Mouse (Mus musculus) kidney, adult 2 months (tissue): ENCODE measurements around the gene Pou4f1. TPM values are rescaled to one million over a fixed set of nuclear protein-coding genes. Genes with fewer than 3 reads are reported as not detected.

Experiments
- DNase-seq: peaks from one replicate; pipeline ENCODE4 v3.0.0; 2021
- H3K27ac ChIP-seq: fragments of 200-500 bp; 2 replicates; pipeline ENCODE4 v1.5.1; 2012; ENCODE audit warnings: low read depth, low read length, control low read depth, inconsistent platforms; ENCODE audit not compliant: insufficient read depth
- H3K27me3 ChIP-seq: fragments of 200-500 bp; replicated peaks from 2 replicates; pipeline ENCODE4 v1.6.1; 2012; ENCODE audit warnings: mild to moderate bottlenecking, moderate library complexity, low read length, inconsistent platforms; ENCODE audit not compliant: control insufficient read depth, insufficient read depth
- H3K36me3 ChIP-seq: fragments of 200-500 bp; 2 replicates; pipeline ENCODE4 v1.6.1; 2012; ENCODE audit warnings: mild to moderate bottlenecking, moderate library complexity, low read length, inconsistent platforms; ENCODE audit not compliant: control insufficient read depth, insufficient read depth
- H3K4me1 ChIP-seq: fragments of 200-500 bp; 2 replicates; pipeline ENCODE4 v1.6.1; 2011; ENCODE audit warnings: low read length; ENCODE audit not compliant: control insufficient read depth, insufficient read depth
- H3K4me3 ChIP-seq: fragments of 200-500 bp; 2 replicates; pipeline ENCODE4 v1.5.1; 2011; ENCODE audit warnings: mild to moderate bottlenecking, low read depth, low read length, control low read depth; ENCODE audit not compliant: insufficient read depth
- CTCF ChIP-seq: fragments of 200-500 bp; conservative IDR thresholded peaks from 2 replicates; pipeline ENCODE4 v1.5.1; 2011; ENCODE audit warnings: low read depth, mild to moderate bottlenecking, control low read depth, low read length, moderate library complexity, mixed read lengths; ENCODE audit not compliant: insufficient read depth, insufficient read length
- POLR2A ChIP-seq: fragments of 200-500 bp; IDR thresholded peaks from one replicate; pipeline ENCODE4 v1.6.1; 2011; ENCODE audit warnings: low read depth, low read length, control low read depth
- WGBS: fragments of 180-500 bp; shearing (Covaris S2); methylation state at CpG from one replicate; pipeline ENCODE4 v1.1.7; 2018; 5-methylcytosine and 5-hydroxymethylcytosine counted together
- polyA plus RNA-seq: library from polyadenylated mRNA; depleted of rRNA; stranded (reverse); fragments of >200 nt; gene quantifications from 2 replicates; pipeline ENCODE4 v1.2.3, GENCODE M21; 2012; rRNA removed

Pou4f1 gene
- polyA plus RNA-seq, 1 experiment: not detected

- DNase-seq: no peak
- 54% methylated on average over 2 of the region's 2 CpGs for WGBS
- Histone ChIP-seq H3K27me3 (no peaks in the 10 kb centered on the region), H3K4me3 (no peak overlapping the region), H3K27ac (no peak overlapping the region), H3K4me1 (no peaks in the 10 kb centered on the region), H3K36me3 (no peaks in the 10 kb centered on the region)
- TF ChIP-seq CTCF: no peak
- TF ChIP-seq POLR2A: no peak
Measured at GRCm38 (mm10) chr14:104434293-104434692, 33.5 kb downstream of the Pou4f1 start.

- DNase-seq: no peak
- H3K36me3 ChIP-seq: no peaks in the 10 kb centered on the region
- no peak overlapping the region for H3K4me3 ChIP-seq
- no peaks in the 10 kb centered on the region for H3K27me3 ChIP-seq
- H3K4me1 ChIP-seq: no peaks in the 10 kb centered on the region
- 70% methylated on average over 4 of the region's 4 CpGs for WGBS
- no peak overlapping the region for H3K27ac ChIP-seq
- TF ChIP-seq CTCF: no peak
- no peak for TF ChIP-seq POLR2A
Measured at GRCm38 (mm10) chr14:104430819-104431218, 37.0 kb downstream of the Pou4f1 start.

- WGBS: 53% methylated on average over 14 of the region's 14 CpGs
- H3K27me3 ChIP-seq: no peaks in the 10 kb centered on the region
- TF ChIP-seq POLR2A (no peak), CTCF (no peak)
- no peak overlapping the region for H3K27ac ChIP-seq
- H3K36me3 ChIP-seq: no peaks in the 10 kb centered on the region
- no peaks in the 10 kb centered on the region for H3K4me1 ChIP-seq
- no peak for DNase-seq
- no peak overlapping the region for H3K4me3 ChIP-seq
Measured at GRCm38 (mm10) chr14:104423688-104424470, 43.9 kb downstream of the Pou4f1 start.

Other genes starting within 250 kb of the Pou4f1 start
- 1.4 and 1.8 TPM in 2 replicates for gene Rnf219, start 54.6 kb upstream of the Pou4f1 start, polyA plus RNA-seq